Mouse (Mus musculus): ENCODE data around the gene Olfr101.
A peak's percentile ranks its signal among the peaks of the same experiment; 100 is the strongest.

Gene Olfr101

GRCm38 (mm10) chr17:37304213-37304612 lies at the start of gene Olfr101:
Gene Olfr101, minus strand, starts transcription at chr17:37304313.
- DNase-seq (ENCODE audit: low spot score): no peak

GRCm38 (mm10) chr17:37339598-37339997 lies 35.5 kb upstream of the Olfr101 start, which contains the start of gene Olfr103:
Gene Olfr103, minus strand, starts transcription at chr17:37339698.
- DNase-seq (ENCODE audit: low spot score): no peak

DNA sequence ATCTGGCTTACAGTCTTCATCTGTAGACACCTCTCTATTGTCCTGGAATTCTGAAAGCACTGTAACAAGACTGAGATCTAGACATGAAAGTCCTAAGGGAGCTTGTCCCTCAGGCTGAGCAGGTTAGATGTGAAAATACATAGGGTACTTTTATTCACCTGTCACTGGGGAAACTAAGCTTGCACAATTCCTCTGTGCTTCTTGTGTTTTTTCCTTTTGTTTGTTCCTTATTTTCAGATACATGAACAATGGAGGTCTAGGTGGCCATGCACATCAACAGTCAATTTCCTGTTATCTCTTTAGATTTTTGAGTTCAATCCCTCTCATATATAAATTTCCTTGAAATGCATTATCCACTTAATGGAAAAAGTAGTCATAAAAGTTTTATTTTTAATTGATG lies 12.8 kb upstream of the Olfr101 start, which contains the start of gene Olfr102:
Gene Olfr102, minus strand, starts transcription at position 101 of the 400 bp plus-strand sequence.
- no peak for DNase-seq (ENCODE audit: low spot score)

GRCm38 (mm10) chr17:37310146-37310699 lies 6.1 kb upstream of the Olfr101 start:
- no peak for DNase-seq (ENCODE audit: low spot score)

GRCm38 (mm10) chr17:37308483-37308882 lies 4.4 kb upstream of the Olfr101 start:
- no peak for DNase-seq (ENCODE audit: low spot score)

DNA sequence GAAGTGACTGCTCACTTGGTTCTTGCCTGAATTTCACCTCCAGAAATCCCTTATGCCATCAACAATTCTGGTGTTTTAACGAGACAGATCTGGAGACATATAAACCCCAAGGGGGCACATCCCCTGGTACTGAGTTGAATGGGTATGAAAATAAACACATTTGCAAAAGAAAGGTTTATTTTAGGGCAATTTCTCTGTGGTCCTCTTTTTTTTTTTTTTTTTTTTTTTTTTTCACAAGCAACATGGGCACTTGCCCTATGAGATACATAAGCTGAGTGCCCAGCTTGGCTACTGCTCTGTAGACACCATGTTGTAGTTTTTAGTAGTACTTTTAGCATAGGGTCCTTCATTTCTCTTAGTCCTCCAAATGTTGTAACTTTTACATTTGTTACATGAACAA lies 20.8 kb downstream of the Olfr101 start, which contains the start of gene Olfr99:
Gene Olfr99, minus strand, starts transcription at position 101 of the 400 bp plus-strand sequence.
- DNase-seq (ENCODE audit: low spot score): no peak

GRCm38 (mm10) chr17:37280331-37280730 lies 23.8 kb downstream of the Olfr101 start:
- no peak for DNase-seq (ENCODE audit: low spot score)

- DNase-seq (ENCODE audit: low spot score): no peak
Observed at GRCm38 (mm10) chr17:37276573-37276972, 27.5 kb downstream of the Olfr101 start.

DNA sequence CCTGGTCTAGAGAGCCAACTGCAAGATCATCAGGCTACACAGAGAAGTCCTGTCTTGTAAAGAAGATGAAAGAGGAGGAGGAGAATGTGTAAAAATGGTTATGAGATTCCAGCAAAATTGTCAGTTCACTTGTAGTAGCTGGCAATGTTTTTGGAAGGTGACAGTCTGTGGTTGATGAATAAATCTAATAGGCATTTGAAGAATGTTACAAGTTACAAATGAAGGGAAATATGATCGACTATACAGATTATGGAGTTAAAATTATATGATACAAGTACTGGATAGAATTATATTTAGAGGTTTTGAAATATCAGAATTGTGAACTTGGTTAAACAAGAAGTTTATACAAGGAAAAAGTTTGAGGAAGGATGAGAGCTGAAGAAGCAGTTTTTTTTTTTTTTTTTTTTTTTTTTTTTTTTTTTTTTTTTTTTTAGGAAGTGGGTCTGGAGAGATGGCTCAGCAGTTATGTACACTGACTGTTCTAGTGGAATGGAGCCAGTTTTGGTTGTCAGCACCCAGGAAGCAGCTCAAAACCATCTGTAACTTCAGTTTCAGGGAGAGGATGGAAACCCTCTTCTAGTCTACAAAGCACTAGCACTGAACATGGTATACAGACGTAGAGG lies 28.4 kb downstream of the Olfr101 start:
- DNase-seq (ENCODE audit: low spot score): no peak

- peak; percentile 44 for DNase-seq (ENCODE audit: low spot score)
Observed at GRCm38 (mm10) chr17:37270702-37271092, 33.4 kb downstream of the Olfr101 start.

DNA sequence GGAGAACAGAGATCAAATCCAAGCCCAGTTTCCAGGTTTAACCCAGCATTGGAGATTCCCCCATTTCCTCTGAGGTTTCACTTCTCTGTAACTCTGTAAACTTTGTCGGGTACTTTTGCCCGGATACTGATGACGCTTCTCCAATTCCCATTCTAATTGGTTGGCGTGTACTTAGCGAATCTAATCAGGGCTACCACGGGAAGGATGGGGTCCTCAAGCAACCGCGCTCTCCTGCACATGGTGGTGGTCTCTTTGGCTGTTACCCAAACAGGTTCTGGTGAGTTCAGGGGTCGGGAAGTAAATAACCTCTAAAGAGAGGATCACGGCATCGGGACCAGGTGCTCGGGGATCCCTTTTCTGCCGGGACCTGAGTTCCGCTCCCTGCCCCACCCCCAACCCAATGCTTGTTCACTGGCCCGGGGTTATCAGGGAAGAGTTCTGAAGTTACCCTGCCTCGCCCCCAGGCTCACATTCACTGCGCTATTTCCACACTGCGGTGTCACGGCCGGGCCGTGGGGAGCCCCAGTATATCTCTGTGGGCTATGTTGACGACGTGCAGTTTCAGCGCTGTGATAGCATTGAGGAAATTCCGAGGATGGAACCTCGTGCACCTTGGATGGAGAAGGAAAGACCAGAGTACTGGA lies 33.9 kb downstream of the Olfr101 start, which contains the start of gene H2-M3:
Gene H2-M3, plus strand, starts transcription at position 163 of the 644 bp plus-strand sequence.
- DNase-seq (ENCODE audit: low spot score): peak; percentile 82

- DNase-seq (ENCODE audit: low spot score): no peak
Observed at GRCm38 (mm10) chr17:37263626-37264025, 40.5 kb downstream of the Olfr101 start, which contains the start of gene Olfr98. Gene Olfr98, minus strand, starts transcription at chr17:37263749.

DNA sequence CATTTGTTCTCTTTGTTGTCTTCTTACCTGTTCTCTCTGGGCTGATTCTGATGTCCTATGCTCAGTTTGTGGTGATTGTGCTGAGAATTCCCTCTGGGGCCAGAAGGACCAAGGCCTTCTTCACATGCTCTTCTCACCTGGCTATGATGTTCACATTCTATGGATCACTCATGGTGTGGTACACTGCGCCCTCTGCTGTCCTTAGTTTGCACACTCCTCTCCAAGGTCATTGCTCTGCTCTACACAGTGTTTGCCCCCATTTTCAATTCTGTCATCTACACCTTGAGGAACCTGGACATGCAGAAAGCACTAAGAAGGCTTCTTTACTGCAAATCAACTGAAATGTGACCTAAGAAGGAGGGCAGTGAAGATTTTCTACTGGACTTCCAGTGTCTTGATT lies 53.6 kb downstream of the Olfr101 start:
- peak; percentile 3 for DNase-seq (ENCODE audit: low spot score)

GRCm38 (mm10) chr17:37249460-37249859 lies 54.7 kb downstream of the Olfr101 start:
- DNase-seq (ENCODE audit: low spot score): no peak
